Mouse (Mus musculus) limb, embryonic 10.5 days (tissue): Measurements from ENCODE around the gene Serinc2. TPM values are rescaled to one million over a fixed set of nuclear protein-coding genes. Genes with fewer than 3 reads are reported as not detected.
A peak's percentile ranks its signal among the peaks of the same experiment; 100 is the strongest.

Experiments
- DNase-seq: peaks from one replicate; pipeline ENCODE4 v3.0.0-alpha.2; 2017; ENCODE audit warnings: low spot score
- H3K27ac ChIP-seq: fragments of 300-500 bp; sonication (generic); 2 replicates; pipeline ENCODE4 v1.5.1; 2016; ENCODE audit warnings: mild to moderate bottlenecking
- H3K27me3 ChIP-seq: fragments of 300-500 bp; sonication (generic); 2 replicates; pipeline ENCODE4 v1.6.1; 2016; ENCODE audit warnings: low read depth, mild to moderate bottlenecking; ENCODE audit not compliant: poor library complexity, severe bottlenecking
- H3K36me3 ChIP-seq: fragments of 300-500 bp; sonication (generic); 2 replicates; pipeline ENCODE4 v1.6.1; 2016; ENCODE audit warnings: mild to moderate bottlenecking, moderate library complexity
- H3K4me1 ChIP-seq: fragments of 300-500 bp; sonication (generic); 2 replicates; pipeline ENCODE4 v1.6.1; 2016
- H3K4me3 ChIP-seq: fragments of 300-500 bp; sonication (generic); 2 replicates; pipeline ENCODE4 v1.5.1; 2016; ENCODE audit warnings: mild to moderate bottlenecking, moderate library complexity
- H3K9me3 ChIP-seq: fragments of 300-500 bp; sonication (generic); replicated peaks from 2 replicates; pipeline ENCODE4 v1.6.1; 2016; ENCODE audit warnings: mild to moderate bottlenecking
- WGBS: fragments of 180-500 bp; shearing (Covaris S2); methylation state at CpG from one replicate; pipeline ENCODE4 v1.1.7; 2016; 5-methylcytosine and 5-hydroxymethylcytosine counted together
- polyA plus RNA-seq: library from polyadenylated mRNA; unstranded; fragments of >200 nt; fragmentation: Nextera tagmentation; extraction: Ambion mirVana; gene quantifications from 2 replicates; pipeline ENCODE4 v1.2.1, GENCODE M21; 2016

Gene Serinc2
- polyA plus RNA-seq, 1 experiment from 2014 or later: 71.5 TPM

DNA sequence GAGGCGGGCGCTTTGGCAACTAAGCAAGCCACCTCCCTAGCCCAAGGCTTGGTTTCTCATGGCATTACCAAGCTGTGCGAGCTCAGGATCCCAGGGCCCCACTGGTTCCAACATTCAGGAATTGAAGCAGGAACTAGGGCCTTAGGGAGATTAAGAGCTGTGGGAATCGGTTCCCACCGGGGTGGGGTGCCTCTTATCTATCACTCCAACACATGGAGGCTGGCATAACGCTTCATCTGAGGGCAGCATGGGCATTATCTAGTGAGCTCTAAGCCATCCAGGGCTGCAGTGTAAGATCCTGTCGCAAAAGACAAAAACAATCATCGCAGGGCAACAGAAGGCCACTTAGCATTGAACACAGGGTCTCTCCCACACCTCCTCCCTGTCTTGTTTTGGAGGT, 15.5 kb upstream of the Serinc2 start:
- H3K27me3 ChIP-seq: no peaks in the 10 kb centered on the region
- H3K27ac ChIP-seq: no peak overlapping the region
- whole genome bisulfite sequencing: 89% methylated on average over 8 of the region's 8 CpGs
- DNase-seq: no peak
- peaks cover 9% of the 10 kb centered on the region for H3K4me1 ChIP-seq
- no peaks in the 10 kb centered on the region for H3K36me3 ChIP-seq
- H3K4me3 ChIP-seq: no peak overlapping the region
- no peaks in the 10 kb centered on the region for H3K9me3 ChIP-seq

DNA sequence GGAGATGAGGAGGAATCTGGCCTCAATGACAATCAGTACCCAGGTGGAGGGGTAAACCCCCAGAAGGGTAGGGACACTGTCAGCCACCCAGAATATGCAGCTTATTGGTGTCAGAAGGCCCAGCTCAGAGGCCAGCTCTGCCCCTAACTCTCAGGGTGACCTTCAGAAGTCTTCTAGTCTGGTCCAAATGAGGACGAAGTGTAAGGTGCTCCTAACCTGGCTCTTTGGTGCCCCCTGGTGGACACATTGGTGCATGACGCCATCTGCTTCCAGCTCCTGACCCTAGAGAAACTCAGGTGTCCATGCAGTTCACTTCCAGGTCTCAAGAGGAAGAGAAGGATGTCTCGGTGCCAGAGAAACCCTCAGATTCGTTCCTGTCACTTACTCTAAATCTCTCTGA, 13.3 kb upstream of the Serinc2 start:
- Histone ChIP-seq H3K9me3 (no peaks in the 10 kb centered on the region), H3K36me3 (no peaks in the 10 kb centered on the region), H3K4me3 (no peak overlapping the region), H3K4me1 (peaks cover 9% of the 10 kb centered on the region), H3K27ac (no peak overlapping the region), H3K27me3 (peaks cover 7% of the 10 kb centered on the region; the same call in 1 of the 2 replicates)
- WGBS: 7% methylated on average over 4 of the region's 4 CpGs
- peak; percentile 94 for DNase-seq

DNA sequence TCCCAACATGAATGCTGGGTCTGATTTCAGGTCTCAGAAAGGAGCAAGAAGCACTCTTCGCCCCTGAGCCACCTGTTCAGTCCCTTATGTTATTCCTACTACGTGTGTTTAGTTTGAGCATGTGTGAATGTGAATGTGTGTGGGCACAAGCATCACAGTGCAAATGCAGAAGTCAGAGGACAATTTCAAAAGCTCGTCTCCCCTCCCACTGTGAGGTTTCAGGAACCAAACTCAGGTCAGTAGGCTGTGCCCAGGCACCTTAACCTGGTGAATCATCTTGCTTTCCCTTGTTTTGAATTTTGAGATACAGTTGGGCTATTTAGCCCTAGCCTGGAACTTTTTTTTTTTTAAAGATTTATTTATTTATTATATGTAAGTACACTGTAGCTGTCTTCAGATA, 10.8 kb upstream of the Serinc2 start:
- H3K27me3 ChIP-seq: peaks cover 8% of the 10 kb centered on the region; the same call in 1 of the 2 replicates
- H3K27ac ChIP-seq: no peak overlapping the region
- no peak for DNase-seq
- no peaks in the 10 kb centered on the region for H3K4me1 ChIP-seq
- H3K4me3 ChIP-seq: no peak overlapping the region
- no peaks in the 10 kb centered on the region for H3K9me3 ChIP-seq
- WGBS: 77% methylated on average over 3 of the region's 3 CpGs
- no peaks in the 10 kb centered on the region for H3K36me3 ChIP-seq

GRCm38 (mm10) chr4:130286531-130286930, 7.5 kb upstream of the Serinc2 start:
- Histone ChIP-seq H3K36me3 (no peaks in the 10 kb centered on the region), H3K27ac (no peak overlapping the region), H3K4me3 (no peak overlapping the region), H3K4me1 (no peaks in the 10 kb centered on the region), H3K27me3 (peaks cover 20% of the 10 kb centered on the region; the same call in 1 of the 2 replicates), H3K9me3 (no peaks in the 10 kb centered on the region)
- no peak for DNase-seq
- 57% methylated on average over 3 of the region's 3 CpGs for WGBS

DNA sequence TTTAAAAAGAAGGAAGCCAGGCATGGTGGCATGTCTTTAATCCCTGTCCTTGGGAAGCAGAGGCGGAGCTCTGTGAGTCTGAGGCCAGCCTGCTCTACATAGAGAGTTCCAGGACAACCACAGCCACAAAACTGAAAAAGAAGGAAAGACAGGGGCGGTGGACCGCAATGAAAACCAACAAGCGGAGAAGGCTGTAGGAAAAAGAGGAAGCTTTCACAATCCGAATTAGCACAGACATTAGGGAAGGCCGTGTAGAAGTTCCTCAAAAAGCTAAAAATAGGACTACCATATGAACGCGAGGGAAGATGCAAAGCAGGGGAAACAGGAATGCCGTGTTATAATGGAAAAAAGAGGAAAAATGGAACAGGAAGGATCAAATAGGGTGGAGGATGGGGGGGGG, 4.8 kb upstream of the Serinc2 start:
- H3K4me3 ChIP-seq: no peak overlapping the region
- H3K9me3 ChIP-seq: no peaks in the 10 kb centered on the region
- no peak overlapping the region for H3K27ac ChIP-seq
- 87% methylated on average over 9 of the region's 9 CpGs for WGBS
- peaks cover 31% of the 10 kb centered on the region for H3K27me3 ChIP-seq
- peaks cover 11% of the 10 kb centered on the region for H3K4me1 ChIP-seq
- no peaks in the 10 kb centered on the region for H3K36me3 ChIP-seq
- no peak for DNase-seq

DNA sequence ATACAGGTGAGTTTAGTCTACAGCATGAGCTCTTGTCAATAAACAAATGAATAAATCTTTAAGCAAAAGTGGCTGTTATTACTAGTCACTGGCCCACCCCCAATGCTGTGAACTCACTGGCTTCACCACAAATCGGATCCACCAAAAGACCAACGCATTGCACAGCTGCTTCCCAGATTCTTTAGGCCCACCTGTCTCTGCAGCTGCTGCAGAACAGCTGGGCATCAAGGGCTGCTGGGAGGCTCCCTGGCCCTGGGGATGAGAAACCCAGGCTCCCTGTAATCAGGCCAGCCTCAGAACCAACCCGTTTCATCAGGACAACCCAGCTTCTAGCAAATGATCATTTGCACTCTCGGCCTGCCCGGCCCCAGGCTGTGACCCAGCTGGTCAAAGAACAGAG, 3.9 kb upstream of the Serinc2 start:
- peaks cover 35% of the 10 kb centered on the region for H3K27me3 ChIP-seq
- H3K4me3 ChIP-seq: no peak overlapping the region
- WGBS: 74% methylated on average over 5 of the region's 5 CpGs
- H3K9me3 ChIP-seq: no peaks in the 10 kb centered on the region
- no peak for DNase-seq
- H3K27ac ChIP-seq: no peak overlapping the region
- peaks cover 12% of the 10 kb centered on the region for H3K4me1 ChIP-seq
- H3K36me3 ChIP-seq: no peaks in the 10 kb centered on the region

- Histone ChIP-seq H3K36me3 (no peaks in the 10 kb centered on the region), H3K4me1 (peaks cover 42% of the 10 kb centered on the region), H3K4me3 (no peak overlapping the region), H3K9me3 (no peaks in the 10 kb centered on the region), H3K27ac (no peak overlapping the region), H3K27me3 (peaks cover 78% of the 10 kb centered on the region)
- no peak for DNase-seq
- WGBS: 61% methylated on average over 7 of the region's 7 CpGs
Measured at GRCm38 (mm10) chr4:130276573-130277176, 2.3 kb downstream of the Serinc2 start.

DNA sequence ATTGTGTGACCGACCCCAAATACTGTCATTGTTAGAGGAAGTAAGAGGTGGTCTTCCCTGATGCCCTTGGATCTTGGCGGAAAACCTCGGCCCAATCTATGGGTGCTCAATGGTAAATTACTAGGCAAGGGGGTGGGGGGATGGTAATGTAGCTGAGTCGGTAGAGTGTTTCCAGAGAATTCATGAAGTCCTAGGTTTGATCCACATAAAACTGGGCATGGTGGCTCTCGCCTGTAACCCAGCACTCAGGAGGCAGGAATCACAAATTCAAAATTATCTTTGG, 3.2 kb downstream of the Serinc2 start:
- Histone ChIP-seq H3K4me3 (peak overlapping the region; percentile 83), H3K36me3 (no peaks in the 10 kb centered on the region), H3K9me3 (no peaks in the 10 kb centered on the region), H3K27ac (peak overlapping the region; percentile 94; the same call in 1 of the 2 replicates), H3K27me3 (peaks cover 82% of the 10 kb centered on the region), H3K4me1 (peaks cover 42% of the 10 kb centered on the region)
- DNase-seq: no peak
- WGBS: 48% methylated on average over 5 of the region's 5 CpGs

DNA sequence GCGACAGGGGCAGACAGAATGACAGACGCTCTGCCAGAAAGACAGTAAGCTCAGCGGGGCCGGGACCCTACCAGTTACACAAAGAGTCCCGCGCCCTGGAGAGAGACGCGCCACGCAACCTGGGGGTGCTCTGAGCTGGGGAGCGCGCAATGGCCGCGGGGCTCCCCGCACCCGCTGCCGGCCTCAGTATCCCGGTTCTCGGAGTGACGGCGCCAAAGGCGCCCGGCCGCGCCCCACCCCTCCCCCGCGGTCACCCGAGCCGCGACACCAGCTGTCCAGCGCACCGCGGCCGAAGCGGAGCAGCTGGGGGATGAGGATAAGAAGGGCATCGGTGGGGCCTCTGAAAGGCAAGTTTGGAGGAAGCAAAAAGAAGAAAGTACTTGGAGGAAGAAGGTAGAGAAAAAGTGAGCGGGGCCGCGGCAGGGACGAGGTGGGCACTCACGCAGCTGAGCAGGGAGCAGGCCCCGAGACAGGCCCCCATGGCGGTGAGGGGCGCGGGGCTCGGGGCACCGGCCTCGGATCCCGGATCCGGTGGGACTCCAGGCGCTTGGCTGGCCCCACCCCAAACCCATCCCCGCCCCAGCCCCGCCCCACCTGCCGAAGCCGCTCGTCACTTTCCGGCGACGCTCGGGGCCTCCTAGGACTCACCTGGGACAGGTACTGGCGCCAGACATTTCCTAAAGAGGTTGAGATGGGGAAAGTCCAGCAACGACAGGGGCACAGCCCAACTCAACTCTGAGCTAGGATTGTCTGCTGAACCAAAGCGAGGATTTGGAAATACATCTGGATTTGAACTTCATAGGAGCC, 3.8 kb downstream of the Serinc2 start:
- Histone ChIP-seq H3K4me3 (peak overlapping the region; percentile 83), H3K9me3 (no peaks in the 10 kb centered on the region), H3K27me3 (peaks cover 83% of the 10 kb centered on the region), H3K4me1 (peaks cover 40% of the 10 kb centered on the region), H3K27ac (peak overlapping the region; percentile 94), H3K36me3 (no peaks in the 10 kb centered on the region)
- DNase-seq: peak; percentile 67
- 2% methylated on average over 62 of the region's 62 CpGs for WGBS

- H3K27me3 ChIP-seq: peaks cover 79% of the 10 kb centered on the region
Measured at GRCm38 (mm10) chr4:130274346-130275015, 4.5 kb downstream of the Serinc2 start.

GRCm38 (mm10) chr4:130273698-130274345, 5.2 kb downstream of the Serinc2 start:
- DNase-seq: peak; percentile 48
- WGBS: 11% methylated on average over 11 of the region's 12 CpGs
- peaks cover 31% of the 10 kb centered on the region for H3K4me1 ChIP-seq
- H3K4me3 ChIP-seq: peak overlapping the region; percentile 83
- peaks cover 79% of the 10 kb centered on the region for H3K27me3 ChIP-seq
- H3K36me3 ChIP-seq: no peaks in the 10 kb centered on the region
- peak overlapping the region; percentile 94 for H3K27ac ChIP-seq
- H3K9me3 ChIP-seq: no peaks in the 10 kb centered on the region

More at GRCm38 (mm10) chr4:130274346-130275015, 4.5 kb downstream of the Serinc2 start:
- H3K4me1 ChIP-seq: peaks cover 38% of the 10 kb centered on the region
- DNase-seq: peak; percentile 73
- H3K9me3 ChIP-seq: no peaks in the 10 kb centered on the region
- WGBS: under 1% methylated on average over 29 of the region's 29 CpGs
- no peaks in the 10 kb centered on the region for H3K36me3 ChIP-seq
- H3K4me3 ChIP-seq: peak overlapping the region; percentile 83
- peak overlapping the region; percentile 94 for H3K27ac ChIP-seq

GRCm38 (mm10) chr4:130270611-130271347, 8.2 kb downstream of the Serinc2 start:
- WGBS: 83% methylated on average over 6 of the region's 6 CpGs
- Histone ChIP-seq H3K27ac (no peak overlapping the region), H3K36me3 (no peaks in the 10 kb centered on the region), H3K4me1 (peaks cover 41% of the 10 kb centered on the region), H3K9me3 (no peaks in the 10 kb centered on the region), H3K4me3 (no peak overlapping the region), H3K27me3 (peaks cover 53% of the 10 kb centered on the region)
- DNase-seq: no peak
